Mouse (Mus musculus): Measurements from ENCODE around the gene Phc2. TPM values are rescaled to one million over a fixed set of nuclear protein-coding genes. Genes with fewer than 3 reads are reported as not detected.

Gene Phc2
- total and polyA plus RNA-seq, 3 experiments = 23.7 to 65.5 TPM; not detected in 1

GRCm38 (mm10) chr4:128683706-128684105, 29.2 kb downstream of the Phc2 start:
- no peak overlapping the region for H3K9ac ChIP-seq (ENCODE audit: control insufficient read depth, low read depth, low read length, poor library complexity, severe bottlenecking)
- no peaks in the 10 kb centered on the region for H3K79me2 ChIP-seq (ENCODE audit: control insufficient read depth, insufficient read depth, low read length, poor library complexity)
- no peaks in the 10 kb centered on the region for H3K9me3 ChIP-seq (replicated peaks; ENCODE audit: insufficient read depth, low read length)
- H3K4me3 ChIP-seq (ENCODE audit: control insufficient read depth in 1 of 2, insufficient read depth in 1 of 2, low read depth in 2 of 2, low read length in 2 of 2) = no peak overlapping the region
- peaks cover 0 to 7% of the 10 kb centered on the region in 2 experiments; a peak in 1 of 4 replicates for H3K4me1 ChIP-seq (ENCODE audit: control insufficient read depth in 1 of 2, insufficient read depth in 2 of 2, low read length in 2 of 2)
- TF ChIP-seq ELF1 (IDR thresholded peaks at IDR 0.05; ENCODE audit: low read depth, low read length) (no peak), POLR2AphosphoS2 (IDR thresholded peaks at IDR 0.05; ENCODE audit: low read length) (no peak), MEF2A (IDR thresholded peaks at IDR 0.05; ENCODE audit: extremely low read depth, insufficient replicate concordance, low read depth, low read length, poor library complexity, severe bottlenecking) (no peak), USF1 (IDR thresholded peaks at IDR 0.05; ENCODE audit: low read depth, low read length) (no peak), ZMIZ1 (IDR thresholded peaks at IDR 0.05; ENCODE audit: low read depth, low read length) (no peak), MXI1 (IDR thresholded peaks at IDR 0.05; ENCODE audit: low read depth, low read length) (no peak), SMC3 (IDR thresholded peaks at IDR 0.05; ENCODE audit: low read depth, low read length) (no peak), RCOR1 (IDR thresholded peaks at IDR 0.05; ENCODE audit: low read depth, low read length) (no peak), GABPA (IDR thresholded peaks at IDR 0.05; ENCODE audit: low read depth, low read length) (no peak), RAD21 (IDR thresholded peaks at IDR 0.05; ENCODE audit: low read depth, low read length) (no peak), POLR2AphosphoS5 (IDR thresholded peaks at IDR 0.05; ENCODE audit: borderline replicate concordance, low read depth, low read length) (no peak)
- no peak overlapping the region for H3K27ac ChIP-seq (ENCODE audit: control insufficient read depth, low read depth, low read length)
- no peak for DNase-seq (ENCODE audit: low read depth, low spot score)
- no peaks in the 10 kb centered on the region; a peak in 1 of 4 replicates for H3K36me3 ChIP-seq (ENCODE audit: control insufficient read depth in 1 of 2, insufficient read depth in 2 of 2, low read length in 2 of 2)
- peaks cover under 1 to 4% of the 10 kb centered on the region in 2 experiments; a peak in 3 of 4 replicates for H3K27me3 ChIP-seq (ENCODE audit: control insufficient read depth in 1 of 2, insufficient read depth in 2 of 2, low read length in 2 of 2)

- no peak overlapping the region for H3K27ac ChIP-seq (ENCODE audit: control insufficient read depth, low read depth, low read length)
- no peak for DNase-seq (ENCODE audit: low read depth, low spot score)
- H3K4me3 ChIP-seq (ENCODE audit: control insufficient read depth in 1 of 2, insufficient read depth in 1 of 2, low read depth in 2 of 2, low read length in 2 of 2) = no peak overlapping the region
- no peak for TF ChIP-seq UBTF (IDR thresholded peaks at IDR 0.05; ENCODE audit: borderline replicate concordance, insufficient read depth, low read depth, low read length)
- TF ChIP-seq MAZ (IDR thresholded peaks at IDR 0.05; ENCODE audit: low read depth, low read length) = no peak
- TF ChIP-seq USF2 (IDR thresholded peaks at IDR 0.05; ENCODE audit: borderline replicate concordance in 1 of 2, insufficient read depth in 1 of 2, low read depth in 1 of 2, low read length in 2 of 2) = no peak
- no peak for TF ChIP-seq GABPA (IDR thresholded peaks at IDR 0.05; ENCODE audit: low read depth, low read length)
- no peak for TF ChIP-seq MAX (IDR thresholded peaks at IDR 0.05; ENCODE audit: low read length)
- no peak for TF ChIP-seq ZMIZ1 (IDR thresholded peaks at IDR 0.05; ENCODE audit: low read depth, low read length)
- TF ChIP-seq ZC3H11A (IDR thresholded peaks at IDR 0.05; ENCODE audit: low read depth, low read length) = no peak
- peaks cover 0 to 4% of the 10 kb centered on the region in 2 experiments; a peak in 3 of 4 replicates for H3K27me3 ChIP-seq (ENCODE audit: control insufficient read depth in 1 of 2, insufficient read depth in 2 of 2, low read length in 2 of 2)
- H3K79me2 ChIP-seq (ENCODE audit: control insufficient read depth, insufficient read depth, low read length, poor library complexity) = no peaks in the 10 kb centered on the region
- H3K4me1 ChIP-seq (ENCODE audit: control insufficient read depth in 1 of 2, insufficient read depth in 2 of 2, low read length in 2 of 2) = peaks cover 0 to 7% of the 10 kb centered on the region in 2 experiments; a peak in 1 of 4 replicates
- H3K9ac ChIP-seq (ENCODE audit: control insufficient read depth, low read depth, low read length, poor library complexity, severe bottlenecking) = no peak overlapping the region
- H3K9me3 ChIP-seq (replicated peaks; ENCODE audit: insufficient read depth, low read length) = no peaks in the 10 kb centered on the region
- no peaks in the 10 kb centered on the region; a peak in 1 of 4 replicates for H3K36me3 ChIP-seq (ENCODE audit: control insufficient read depth in 1 of 2, insufficient read depth in 2 of 2, low read length in 2 of 2)
Observed at GRCm38 (mm10) chr4:128684108-128684507, 29.6 kb downstream of the Phc2 start.

All from MEL (cell line).